Mouse (Mus musculus) MEL (cell line): ENCODE data around the gene Inpp4b. TPM values are rescaled to one million over a fixed set of nuclear protein-coding genes. Genes with fewer than 3 reads are reported as not detected.

Experiments
- DNase-seq: peaks from one replicate; pipeline ENCODE4 v3.0.0; 2011; ENCODE audit warnings: low read depth, low spot score
- H3K27ac ChIP-seq: 2 replicates; pipeline ENCODE4 v1.5.1; 2012; ENCODE audit warnings: low read depth, mild to moderate bottlenecking, control low read depth, low read length, moderate library complexity; ENCODE audit not compliant: control insufficient read depth
- H3K27me3 ChIP-seq, 2 experiments: fragments of 150-350 bp in 1 of 2; sonication (generic) in 1 of 2; 2 replicates each; pipeline ENCODE4 v1.6.1; 2012; ENCODE audit warnings: low read length in 2 of 2, mild to moderate bottlenecking in 2 of 2, improper control_type of control experiment in 1 of 2, moderate library complexity in 1 of 2; ENCODE audit not compliant: insufficient read depth in 2 of 2, control insufficient read depth in 1 of 2
- H3K36me3 ChIP-seq, 2 experiments: 2 replicates each; pipeline ENCODE4 v1.6.1; 2012 to 2014; ENCODE audit warnings: low read length in 2 of 2, improper control_type of control experiment in 1 of 2, inconsistent platforms in 1 of 2, mild to moderate bottlenecking in 1 of 2; ENCODE audit not compliant: insufficient read depth in 2 of 2, control insufficient read depth in 1 of 2
- H3K4me1 ChIP-seq, 2 experiments: fragments of 150-350 bp in 1 of 2; sonication (generic) in 1 of 2; 2 replicates each; pipeline ENCODE4 v1.6.1; 2012; ENCODE audit warnings: low read length in 2 of 2, improper control_type of control experiment in 1 of 2, mild to moderate bottlenecking in 1 of 2; ENCODE audit not compliant: insufficient read depth in 2 of 2, control insufficient read depth in 1 of 2
- H3K4me3 ChIP-seq, 2 experiments: fragments of 150-350 bp in 1 of 2; sonication (generic) in 1 of 2; 2 replicates each; pipeline ENCODE4 v1.5.1; 2012; ENCODE audit warnings: low read depth in 2 of 2, low read length in 2 of 2, mild to moderate bottlenecking in 2 of 2, moderate library complexity in 2 of 2, control low read depth in 1 of 2, improper control_type of control experiment in 1 of 2; ENCODE audit not compliant: control insufficient read depth in 1 of 2, insufficient read depth in 1 of 2
- H3K79me2 ChIP-seq: 2 replicates; pipeline ENCODE4 v1.6.1; 2012; ENCODE audit warnings: mild to moderate bottlenecking, low read length, moderate library complexity; ENCODE audit not compliant: control insufficient read depth, poor library complexity, insufficient read depth
- H3K9ac ChIP-seq: 2 replicates; pipeline ENCODE4 v1.6.1; 2012; ENCODE audit warnings: low read depth, mild to moderate bottlenecking, control low read depth, low read length, moderate library complexity; ENCODE audit not compliant: control insufficient read depth, poor library complexity, severe bottlenecking
- H3K9me3 ChIP-seq: fragments of 150-350 bp; sonication (generic); replicated peaks from 2 replicates; pipeline ENCODE4 v1.6.1; 2012; ENCODE audit warnings: mild to moderate bottlenecking, low read length, improper control_type of control experiment, moderate library complexity; ENCODE audit not compliant: insufficient read depth
- CHD2 ChIP-seq: IDR thresholded peaks from 2 replicates; pipeline ENCODE4 v1.6.1; 2011; ENCODE audit warnings: low read length, improper control_type of control experiment
- GABPA ChIP-seq: IDR thresholded peaks from 2 replicates; pipeline ENCODE4 v1.6.1; 2012; ENCODE audit warnings: low read depth, mild to moderate bottlenecking, inconsistent platforms, low read length, improper control_type of control experiment, moderate library complexity
- HCFC1 ChIP-seq: IDR thresholded peaks from 2 replicates; pipeline ENCODE4 v1.6.1; 2012; ENCODE audit warnings: low read depth, mild to moderate bottlenecking, inconsistent platforms, low read length, improper control_type of control experiment, moderate library complexity
- MAZ ChIP-seq: IDR thresholded peaks from 2 replicates; pipeline ENCODE4 v1.6.1; 2012; ENCODE audit warnings: low read depth, mild to moderate bottlenecking, inconsistent platforms, low read length, improper control_type of control experiment
- POLR2AphosphoS5 ChIP-seq: IDR thresholded peaks from 2 replicates; pipeline ENCODE4 v1.6.1; 2012; ENCODE audit warnings: low read depth, borderline replicate concordance, mild to moderate bottlenecking, inconsistent platforms, low read length, moderate library complexity, mixed read lengths
- SMC3 ChIP-seq: IDR thresholded peaks from 2 replicates; pipeline ENCODE4 v1.6.1; 2011; ENCODE audit warnings: low read depth, low read length, improper control_type of control experiment
- UBTF ChIP-seq: IDR thresholded peaks from 2 replicates; pipeline ENCODE4 v1.6.1; 2012; ENCODE audit warnings: low read depth, mild to moderate bottlenecking, inconsistent platforms, low read length, improper control_type of control experiment, moderate library complexity, borderline replicate concordance; ENCODE audit not compliant: insufficient read depth
- USF1 ChIP-seq: IDR thresholded peaks from 2 replicates; pipeline ENCODE4 v1.6.1; 2014; ENCODE audit warnings: low read depth, mild to moderate bottlenecking, inconsistent platforms, low read length, improper control_type of control experiment, moderate library complexity
- ZC3H11A ChIP-seq: IDR thresholded peaks from 2 replicates; pipeline ENCODE4 v1.6.1; 2012; ENCODE audit warnings: low read depth, mild to moderate bottlenecking, inconsistent platforms, low read length, improper control_type of control experiment
- ZMIZ1 ChIP-seq: IDR thresholded peaks from 2 replicates; pipeline ENCODE4 v1.6.1; 2012; ENCODE audit warnings: low read depth, mild to moderate bottlenecking, inconsistent platforms, low read length, improper control_type of control experiment, moderate library complexity
- ZNF384 ChIP-seq: IDR thresholded peaks from 2 replicates; pipeline ENCODE4 v1.6.1; 2012; ENCODE audit warnings: low read depth, mild to moderate bottlenecking, inconsistent platforms, low read length, improper control_type of control experiment
- polyA plus RNA-seq, 2 experiments: library from polyadenylated mRNA; stranded (reverse) in 1 of 2; unstranded in 1 of 2; fragments of >175 nt in 1 of 2; fragments of >200 nt in 1 of 2; gene quantifications; 2 replicates each; pipeline versions ENCODE4 v1.2.1 to v1.2.4; 2012; ENCODE audit warnings: low replicate concordance in 2 of 2, low read depth in 1 of 2; ENCODE audit not compliant: insufficient read length in 2 of 2, insufficient read depth in 1 of 2, missing spikeins in 1 of 2
- total RNA-seq: library from RNA; depleted of rRNA; stranded (reverse); fragments of 300-350 nt; gene quantifications from 2 replicates; pipeline ENCODE4 v1.2.3, GENCODE M21; 2012

Inpp4b gene
- total and polyA plus RNA-seq, 3 experiments: 12.3 to 26.9 (median 13.6) TPM

GRCm38 (mm10) chr8:81996823-81997222 is 654.5 kb downstream of the Inpp4b start:
- H3K27me3 ChIP-seq: no peaks in the 10 kb centered on the region
- DNase-seq: no peak
- no peak overlapping the region for H3K27ac ChIP-seq
- no peaks in the 10 kb centered on the region for H3K9me3 ChIP-seq
- no peaks in the 10 kb centered on the region for H3K79me2 ChIP-seq
- no peaks in the 10 kb centered on the region for H3K4me1 ChIP-seq
- TF ChIP-seq CHD2: no peak
- TF ChIP-seq POLR2AphosphoS5: no peak
- TF ChIP-seq MAZ: no peak
- no peak overlapping the region for H3K4me3 ChIP-seq
- H3K9ac ChIP-seq: no peak overlapping the region
- no peaks in the 10 kb centered on the region; a peak in 2 of 4 replicates for H3K36me3 ChIP-seq

- H3K27ac ChIP-seq: no peak overlapping the region
- no peak overlapping the region for H3K4me3 ChIP-seq
- no peaks in the 10 kb centered on the region for H3K27me3 ChIP-seq
- H3K36me3 ChIP-seq: peaks cover 0 to 3% of the 10 kb centered on the region in 2 experiments; a peak in 3 of 4 replicates
- TF ChIP-seq HCFC1 (no peak), ZC3H11A (no peak), USF1 (no peak), UBTF (no peak)
- H3K9ac ChIP-seq: no peak overlapping the region
- no peaks in the 10 kb centered on the region for H3K9me3 ChIP-seq
- no peaks in the 10 kb centered on the region for H3K79me2 ChIP-seq
- no peaks in the 10 kb centered on the region for H3K4me1 ChIP-seq
- DNase-seq: no peak
These were observed 661.8 kb downstream of the Inpp4b start for GRCm38 (mm10) chr8:82004158-82004557.

- no peaks in the 10 kb centered on the region for H3K79me2 ChIP-seq
- H3K36me3 ChIP-seq: peaks cover 0 to 3% of the 10 kb centered on the region in 2 experiments; a peak in 3 of 4 replicates
- H3K9me3 ChIP-seq: no peaks in the 10 kb centered on the region
- no peak overlapping the region for H3K27ac ChIP-seq
- TF ChIP-seq GABPA: no peak
- TF ChIP-seq ZNF384: 0 out of 2 replicates have a peak, but pooled peaks have one; percentile 21
- no peak for TF ChIP-seq CHD2
- TF ChIP-seq ZMIZ1: no peak
- TF ChIP-seq SMC3: no peak
- no peak for DNase-seq
- H3K4me1 ChIP-seq: no peaks in the 10 kb centered on the region
- H3K9ac ChIP-seq: no peak overlapping the region
- H3K27me3 ChIP-seq: no peaks in the 10 kb centered on the region
- no peak overlapping the region for H3K4me3 ChIP-seq
These were observed 663.1 kb downstream of the Inpp4b start for GRCm38 (mm10) chr8:82005466-82005865.
